Mouse (Mus musculus): ENCODE measurements around the gene Tbc1d2. TPM values are rescaled to one million over a fixed set of nuclear protein-coding genes. Genes with fewer than 3 reads are reported as not detected.

Gene Tbc1d2
- 2.3 and 3.2 TPM in 2 replicates for total RNA-seq (2014; rRNA removed)
- polyA plus RNA-seq (2015; fragmentation: Nextera tagmentation; extraction: Ambion mirVana) = 1.0 and 1.5 TPM in 2 replicates

DNA sequence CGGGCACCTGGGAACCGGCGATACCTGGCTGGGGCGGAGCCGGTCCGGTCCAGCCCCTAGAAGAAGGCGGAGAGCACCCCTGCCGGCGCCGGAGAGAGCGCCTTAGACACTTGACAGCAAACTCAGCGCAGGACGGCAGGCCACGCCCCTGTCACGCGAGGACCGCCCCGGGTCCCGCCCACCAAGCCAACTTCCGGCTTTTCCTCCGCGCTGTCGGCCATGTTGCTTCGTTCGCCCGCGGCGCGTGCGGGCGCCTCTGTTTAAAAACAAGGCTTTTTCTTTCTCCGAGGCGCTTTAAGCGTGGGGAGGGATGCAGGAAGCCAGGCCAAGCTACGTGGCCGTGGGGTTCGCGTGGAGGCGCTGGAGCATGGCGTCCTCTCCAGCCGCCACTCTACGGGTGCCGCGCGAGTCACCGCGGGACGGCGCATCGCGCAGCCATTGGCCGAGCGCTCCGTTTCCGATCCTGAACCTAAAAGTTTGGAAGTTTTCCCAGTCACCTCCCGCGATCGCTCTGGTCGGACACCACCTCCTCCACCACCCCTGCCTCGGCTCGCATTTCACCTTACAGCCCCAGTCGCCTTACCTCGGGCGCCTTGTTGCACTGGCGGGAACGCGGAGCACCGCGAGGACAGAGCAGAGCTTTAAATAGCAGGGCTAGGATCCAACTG is at the start of gene Tbc1d2:
Gene Tbc1d2, minus strand, starts transcription at position 124 of the 668 bp plus-strand sequence.
- peak; percentile 61 for TF ChIP-seq CTCF (IDR thresholded peaks at IDR 0.05; ENCODE audit: low read depth)
- DNase-seq (ENCODE audit: low spot score) (peak; percentile 94), ATAC-seq (peak; percentile 96)
- Histone ChIP-seq H3K36me3 (ENCODE audit: insufficient read depth, low read length) (no peaks in the 10 kb centered on the region), H3K4me2 (ENCODE audit: low read depth, low read length) (peak within 1 kb of the TSS; percentile 87), H3K4me3 (ENCODE audit: low read length) (peak within 1 kb of the TSS; percentile 69), H3K9me3 (ENCODE audit: low read length) (no peaks in the 10 kb centered on the region), H3K27ac (peak within 1 kb of the TSS; percentile 62; the same call in 1 of the 2 replicates), H3K27me3 (ENCODE audit: insufficient read depth, low read length) (peaks cover 10% of the 10 kb centered on the region; the same call in 1 of the 2 replicates), H3K4me1 (ENCODE audit: insufficient read depth, low read length) (peaks cover 3% of the 10 kb centered on the region; the same call in 1 of the 2 replicates), H3K9ac (replicated peaks; ENCODE audit: low read length) (peak within 1 kb of the TSS; percentile 40)
- 1% methylated on average over 69 of the region's 69 CpGs for WGBS

DNA sequence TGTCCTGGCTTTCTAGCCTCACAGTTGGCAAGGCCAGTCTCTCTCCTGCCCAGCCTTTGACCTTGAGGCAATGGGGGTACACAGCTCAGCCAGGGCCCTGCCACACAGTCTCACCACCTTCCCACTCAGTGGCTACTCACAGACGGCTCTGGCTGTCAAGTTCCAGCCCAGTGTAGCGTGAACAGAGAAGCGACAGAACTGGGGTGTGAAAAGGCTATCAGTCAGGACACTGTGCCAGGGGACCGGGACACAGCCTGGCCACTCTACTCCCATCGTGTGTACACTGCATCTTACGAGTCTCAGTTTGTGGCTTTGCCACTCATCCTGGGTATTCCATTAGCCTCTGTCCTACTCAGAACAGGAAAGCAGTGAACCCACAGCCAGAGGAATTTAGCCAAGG is 46.5 kb upstream of the Tbc1d2 start:
- Histone ChIP-seq H3K27ac (no peak overlapping the region), H3K4me1 (ENCODE audit: insufficient read depth, low read length) (0 out of 2 replicates have a peak, but pooled peaks cover 4% of the 10 kb centered on the region), H3K4me3 (ENCODE audit: low read length) (no peak overlapping the region), H3K27me3 (ENCODE audit: insufficient read depth, low read length) (no peaks in the 10 kb centered on the region), H3K9ac (replicated peaks; ENCODE audit: low read length) (no peak overlapping the region), H3K4me2 (ENCODE audit: low read depth, low read length) (no peak overlapping the region), H3K36me3 (ENCODE audit: insufficient read depth, low read length) (no peaks in the 10 kb centered on the region), H3K9me3 (ENCODE audit: low read length) (no peaks in the 10 kb centered on the region)
- WGBS = 64% methylated on average over 6 of the region's 6 CpGs
- ATAC-seq (no peak), DNase-seq (ENCODE audit: low spot score) (no peak)
- no peak for TF ChIP-seq CTCF (IDR thresholded peaks at IDR 0.05; ENCODE audit: low read depth)

GRCm38 (mm10) chr4:46690565-46690964 is 40.6 kb upstream of the Tbc1d2 start:
- 63% methylated on average over 8 of the region's 8 CpGs for WGBS
- no peaks in the 10 kb centered on the region for H3K27me3 ChIP-seq (ENCODE audit: insufficient read depth, low read length)
- peak; percentile 58 for DNase-seq (ENCODE audit: low spot score)
- no peak overlapping the region for H3K4me2 ChIP-seq (ENCODE audit: low read depth, low read length)
- 0 out of 2 replicates have a peak, but pooled peaks have one; percentile 21 for ATAC-seq
- H3K9me3 ChIP-seq (ENCODE audit: low read length) = no peaks in the 10 kb centered on the region
- no peak overlapping the region for H3K27ac ChIP-seq
- TF ChIP-seq CTCF (IDR thresholded peaks at IDR 0.05; ENCODE audit: low read depth) = no peak
- H3K4me1 ChIP-seq (ENCODE audit: insufficient read depth, low read length) = peaks cover 7% of the 10 kb centered on the region; the same call in 1 of the 2 replicates
- H3K4me3 ChIP-seq (ENCODE audit: low read length) = no peak overlapping the region
- H3K9ac ChIP-seq (replicated peaks; ENCODE audit: low read length) = no peak overlapping the region
- no peaks in the 10 kb centered on the region for H3K36me3 ChIP-seq (ENCODE audit: insufficient read depth, low read length)

- no peak overlapping the region for H3K4me2 ChIP-seq (ENCODE audit: low read depth, low read length)
- TF ChIP-seq CTCF (IDR thresholded peaks at IDR 0.05; ENCODE audit: low read depth) = no peak
- H3K4me1 ChIP-seq (ENCODE audit: insufficient read depth, low read length) = peaks cover 7% of the 10 kb centered on the region; the same call in 1 of the 2 replicates
- DNase-seq (ENCODE audit: low spot score) = no peak
- no peak overlapping the region; the same call in 1 of the 2 replicates for H3K9ac ChIP-seq (replicated peaks; ENCODE audit: low read length)
- no peaks in the 10 kb centered on the region for H3K36me3 ChIP-seq (ENCODE audit: insufficient read depth, low read length)
- peak; percentile 21; the same call in 1 of the 2 replicates for ATAC-seq
- H3K27ac ChIP-seq = no peak overlapping the region
- no peak overlapping the region for H3K4me3 ChIP-seq (ENCODE audit: low read length)
- WGBS = 69% methylated on average over 8 of the region's 8 CpGs
- H3K9me3 ChIP-seq (ENCODE audit: low read length) = no peaks in the 10 kb centered on the region
- H3K27me3 ChIP-seq (ENCODE audit: insufficient read depth, low read length) = no peaks in the 10 kb centered on the region
Measured at GRCm38 (mm10) chr4:46690023-46690420, 40.0 kb upstream of the Tbc1d2 start.

DNA sequence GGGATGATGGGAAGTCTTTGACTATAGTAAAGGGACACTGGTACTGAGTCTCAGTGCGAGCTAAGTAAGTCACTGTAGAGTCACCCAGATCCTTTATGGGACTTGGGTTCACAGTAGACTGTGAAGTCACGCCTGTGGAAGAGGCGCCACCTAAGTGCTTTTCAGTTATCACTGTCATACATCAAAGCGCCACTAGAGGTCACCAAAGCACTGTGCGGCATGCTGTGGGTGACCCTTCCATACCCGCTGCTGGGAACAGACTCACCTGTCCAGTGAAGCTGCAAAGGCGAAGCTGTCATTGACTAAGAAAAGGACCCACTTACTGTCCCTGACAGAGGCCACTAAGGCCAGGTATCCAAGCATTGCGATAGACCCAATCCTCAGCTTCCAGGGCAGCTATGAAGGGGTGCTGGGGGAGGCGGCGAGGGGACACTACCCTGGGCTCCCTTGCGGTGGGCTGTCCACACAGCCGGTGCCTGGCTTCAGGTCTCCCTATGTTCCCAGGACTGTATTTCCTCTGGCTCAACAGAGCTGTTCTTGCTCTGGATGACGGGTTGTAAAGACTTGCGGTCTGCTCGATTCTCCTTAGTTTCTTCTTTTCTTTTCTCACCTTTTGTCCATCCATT is 39.5 kb upstream of the Tbc1d2 start:
- H3K27ac ChIP-seq = no peak overlapping the region
- H3K4me2 ChIP-seq (ENCODE audit: low read depth, low read length) = no peak overlapping the region
- H3K4me1 ChIP-seq (ENCODE audit: insufficient read depth, low read length) = peaks cover 7% of the 10 kb centered on the region; the same call in 1 of the 2 replicates
- ATAC-seq (peak; percentile 69), DNase-seq (ENCODE audit: low spot score) (peak; percentile 88)
- no peak overlapping the region for H3K9ac ChIP-seq (replicated peaks; ENCODE audit: low read length)
- TF ChIP-seq CTCF (IDR thresholded peaks at IDR 0.05; ENCODE audit: low read depth) = peak; percentile 99
- no peaks in the 10 kb centered on the region for H3K27me3 ChIP-seq (ENCODE audit: insufficient read depth, low read length)
- H3K9me3 ChIP-seq (ENCODE audit: low read length) = no peaks in the 10 kb centered on the region
- no peaks in the 10 kb centered on the region for H3K36me3 ChIP-seq (ENCODE audit: insufficient read depth, low read length)
- WGBS = 46% methylated on average over 15 of the region's 15 CpGs
- no peak overlapping the region for H3K4me3 ChIP-seq (ENCODE audit: low read length)

DNA sequence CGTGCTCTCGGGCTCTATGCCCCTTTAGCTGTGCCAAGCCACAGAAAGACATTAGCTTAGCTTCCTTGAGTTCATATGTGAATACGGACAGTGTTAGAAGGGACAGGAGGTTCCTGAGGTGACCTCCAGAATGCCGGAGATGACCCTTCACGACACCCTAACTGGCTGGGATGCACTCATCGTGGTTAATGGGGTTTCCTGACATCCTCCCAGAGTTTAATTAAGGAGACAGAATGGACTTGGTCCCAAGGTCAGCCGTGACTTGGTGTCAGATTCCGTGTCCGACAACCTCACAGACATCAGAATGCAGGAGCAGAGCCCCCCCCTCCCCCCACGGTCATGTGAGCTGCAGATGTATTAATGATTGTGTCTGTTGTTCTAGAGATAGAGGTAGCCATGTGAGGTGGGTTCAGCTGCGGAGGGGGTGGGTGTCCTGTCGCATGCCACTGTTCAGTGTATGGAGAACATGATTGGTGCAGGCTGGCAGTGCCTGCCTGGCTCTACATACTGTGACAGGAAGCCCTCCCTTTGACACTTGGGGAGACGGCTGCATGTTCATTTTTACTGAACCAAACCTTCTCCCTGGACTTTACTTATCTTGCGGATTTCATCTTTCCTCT is 38.3 kb upstream of the Tbc1d2 start:
- no peak for ATAC-seq
- 81% methylated on average over 14 of the region's 14 CpGs for WGBS
- H3K9me3 ChIP-seq (ENCODE audit: low read length) = no peaks in the 10 kb centered on the region
- TF ChIP-seq CTCF (IDR thresholded peaks at IDR 0.05; ENCODE audit: low read depth) = no peak
- peaks cover 7% of the 10 kb centered on the region; the same call in 1 of the 2 replicates for H3K4me1 ChIP-seq (ENCODE audit: insufficient read depth, low read length)
- no peak overlapping the region for H3K4me3 ChIP-seq (ENCODE audit: low read length)
- H3K27ac ChIP-seq = no peak overlapping the region
- no peak overlapping the region for H3K9ac ChIP-seq (replicated peaks; ENCODE audit: low read length)
- no peak overlapping the region for H3K4me2 ChIP-seq (ENCODE audit: low read depth, low read length)
- no peaks in the 10 kb centered on the region for H3K36me3 ChIP-seq (ENCODE audit: insufficient read depth, low read length)
- no peak for DNase-seq (ENCODE audit: low spot score)
- H3K27me3 ChIP-seq (ENCODE audit: insufficient read depth, low read length) = no peaks in the 10 kb centered on the region

All from hindbrain, postnatal 0 days (tissue).